Mouse (Mus musculus): Measurements from ENCODE around the gene Smg6.

Smg6 gene

GRCm38 (mm10) chr11:74927236-74927725 lies 1.7 kb downstream of the Smg6 start:
- no peak for DNase-seq (ENCODE audit: low spot score in 2 of 2)

- no peak for DNase-seq (ENCODE audit: low spot score in 2 of 2)
Measured at GRCm38 (mm10) chr11:74929111-74929510, 3.5 kb downstream of the Smg6 start.

- DNase-seq (ENCODE audit: low spot score in 2 of 2), result no peak
Measured at GRCm38 (mm10) chr11:74930391-74930790, 4.8 kb downstream of the Smg6 start.

- DNase-seq (ENCODE audit: low spot score in 2 of 2), result no peak
Measured at GRCm38 (mm10) chr11:74946348-74946747, 20.7 kb downstream of the Smg6 start.

GRCm38 (mm10) chr11:74954901-74955300 lies 29.3 kb downstream of the Smg6 start:
- no peak for DNase-seq (ENCODE audit: low spot score in 2 of 2)

GRCm38 (mm10) chr11:74956006-74956405 lies 30.4 kb downstream of the Smg6 start:
- DNase-seq (ENCODE audit: low spot score in 2 of 2), result no peak

GRCm38 (mm10) chr11:74957600-74957999 lies 32.0 kb downstream of the Smg6 start:
- DNase-seq (ENCODE audit: low spot score in 2 of 2), result no peak

GRCm38 (mm10) chr11:74959501-74959900 lies 33.9 kb downstream of the Smg6 start:
- no peak for DNase-seq (ENCODE audit: low spot score in 2 of 2)

- no peak for DNase-seq (ENCODE audit: low spot score in 2 of 2)
Measured at GRCm38 (mm10) chr11:74960031-74960551, 34.5 kb downstream of the Smg6 start.

GRCm38 (mm10) chr11:74961953-74962352 lies 36.3 kb downstream of the Smg6 start:
- no peak for DNase-seq (ENCODE audit: low spot score in 2 of 2)

- peak in 1 of 2 experiments; percentile 28 for DNase-seq (ENCODE audit: low spot score in 2 of 2)
Measured at GRCm38 (mm10) chr11:74962846-74963407, 37.3 kb downstream of the Smg6 start.

- no peak for DNase-seq (ENCODE audit: low spot score in 2 of 2)
Measured at GRCm38 (mm10) chr11:74965516-74965915, 39.9 kb downstream of the Smg6 start.

- DNase-seq (ENCODE audit: low spot score in 2 of 2), result no peak
Measured at GRCm38 (mm10) chr11:74973290-74974157, 47.9 kb downstream of the Smg6 start.

GRCm38 (mm10) chr11:74974615-74975014 lies 49.0 kb downstream of the Smg6 start:
- no peak for DNase-seq (ENCODE audit: low spot score in 2 of 2)

- no peak for DNase-seq (ENCODE audit: low spot score in 2 of 2)
Measured at GRCm38 (mm10) chr11:74976835-74977687, 51.4 kb downstream of the Smg6 start.

GRCm38 (mm10) chr11:74981464-74981863 lies 55.8 kb downstream of the Smg6 start:
- peak; percentile 57 to 79 for DNase-seq (ENCODE audit: low spot score in 2 of 2)

GRCm38 (mm10) chr11:74982241-74982640 lies 56.6 kb downstream of the Smg6 start:
- DNase-seq (ENCODE audit: low spot score in 2 of 2), result no peak

GRCm38 (mm10) chr11:74988162-74988561 lies 62.5 kb downstream of the Smg6 start:
- no peak for DNase-seq (ENCODE audit: low spot score in 2 of 2)

GRCm38 (mm10) chr11:74989047-74989446 lies 63.4 kb downstream of the Smg6 start:
- no peak for DNase-seq (ENCODE audit: low spot score in 2 of 2)

GRCm38 (mm10) chr11:74990501-74990900 lies 64.9 kb downstream of the Smg6 start:
- DNase-seq (ENCODE audit: low spot score in 2 of 2), result no peak

GRCm38 (mm10) chr11:74991290-74991689 lies 65.7 kb downstream of the Smg6 start:
- DNase-seq (ENCODE audit: low spot score in 2 of 2), result no peak

- no peak for DNase-seq (ENCODE audit: low spot score in 2 of 2)
Measured at GRCm38 (mm10) chr11:74992427-74992987, 66.9 kb downstream of the Smg6 start.

Data from right cerebral cortex, postnatal 10 days (tissue).